Mouse (Mus musculus) cerebellum, adult 11-12 months (tissue): ENCODE measurements around the gene Klc1.
"Not testable (repeated sequence)": the region's sequence is repeated elsewhere in the genome, so short reads cannot be mapped to it uniquely, and the experiment has no call there.

Experiments used
- DNase-seq: peaks from one replicate; pipeline ENCODE4 v3.0.0; 2022

Gene Klc1

GRCm38 (mm10) chr12:111758381-111759175, at the start of gene Klc1:
TSS of gene Klc1 (plus strand) at chr12:111758849.
- DNase-seq: peak; percentile 83

GRCm38 (mm10) chr12:111710091-111710490, 48.6 kb upstream of the Klc1 start:
- DNase-seq: no peak

GRCm38 (mm10) chr12:111712476-111712875, 46.2 kb upstream of the Klc1 start:
- DNase-seq: no peak

- DNase-seq: peak; percentile 90
These were observed 45.5 kb upstream of the Klc1 start, which contains the start of the genes Bag5 and Apopt1 for GRCm38 (mm10) chr12:111713004-111713651. TSS of gene Bag5 (minus strand) at chr12:111713257. TSS of gene Apopt1 (plus strand) at chr12:111713261.

GRCm38 (mm10) chr12:111713880-111714279, 44.8 kb upstream of the Klc1 start:
- not testable (repeated sequence) for DNase-seq

GRCm38 (mm10) chr12:111716505-111716904, 42.1 kb upstream of the Klc1 start:
- DNase-seq: no peak

- DNase-seq: peak; percentile 79
These were observed 40.0 kb upstream of the Klc1 start for GRCm38 (mm10) chr12:111718656-111719055.

- no peak for DNase-seq
These were observed 38.4 kb upstream of the Klc1 start for GRCm38 (mm10) chr12:111720222-111720621.

GRCm38 (mm10) chr12:111722654-111723053, 36.0 kb upstream of the Klc1 start:
- no peak for DNase-seq

- DNase-seq: peak; percentile 89
These were observed 33.9 kb upstream of the Klc1 start for GRCm38 (mm10) chr12:111724638-111725337.

GRCm38 (mm10) chr12:111725338-111726121, 33.1 kb upstream of the Klc1 start:
- DNase-seq: no peak

GRCm38 (mm10) chr12:111726122-111726463, 32.6 kb upstream of the Klc1 start:
- DNase-seq: peak; percentile 58

- no peak for DNase-seq
These were observed 30.7 kb upstream of the Klc1 start for GRCm38 (mm10) chr12:111727956-111728355.

- DNase-seq: peak; percentile 92
These were observed 26.5 kb upstream of the Klc1 start for GRCm38 (mm10) chr12:111731822-111732807.

- peak; percentile 50 for DNase-seq
These were observed 25.7 kb upstream of the Klc1 start for GRCm38 (mm10) chr12:111732921-111733320.

- no peak for DNase-seq
These were observed 23.7 kb upstream of the Klc1 start for GRCm38 (mm10) chr12:111734912-111735311.

GRCm38 (mm10) chr12:111736676-111737075, 22.0 kb upstream of the Klc1 start:
- not testable (repeated sequence) for DNase-seq

GRCm38 (mm10) chr12:111737370-111737769, 21.3 kb upstream of the Klc1 start:
- DNase-seq: no peak

GRCm38 (mm10) chr12:111738754-111739153, 19.9 kb upstream of the Klc1 start:
- DNase-seq: peak; percentile 62

- no peak for DNase-seq
These were observed 17.3 kb upstream of the Klc1 start for GRCm38 (mm10) chr12:111741338-111741737.

- no peak for DNase-seq
These were observed 15.2 kb upstream of the Klc1 start for GRCm38 (mm10) chr12:111743419-111743818.
